Mouse (Mus musculus): ENCODE results near the gene Btg1-ps1.

DNA sequence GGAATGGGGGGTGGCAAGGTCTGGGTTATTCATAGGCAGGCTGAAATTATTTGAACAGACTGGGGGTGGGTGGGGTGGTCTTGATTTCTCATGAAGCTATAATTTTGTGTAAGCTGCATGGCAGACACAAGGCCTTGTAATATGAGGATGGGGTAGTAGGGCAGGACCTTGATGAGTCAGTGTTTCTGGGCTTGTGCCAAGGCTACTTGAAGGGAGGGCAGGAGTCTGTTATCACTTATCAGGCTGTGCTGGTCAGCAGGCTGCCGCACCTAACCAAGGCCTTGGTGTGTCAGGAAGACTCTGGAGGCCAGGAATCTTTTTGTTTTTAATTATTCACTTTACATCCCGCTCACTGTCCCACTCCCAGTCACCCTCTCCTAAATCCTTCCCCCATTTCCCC, 9.9 kb downstream of the Btg1-ps1 start:
- TF ChIP-seq POLR2A (IDR thresholded peaks at IDR 0.05; ENCODE audit: low read depth, low read length) (no peak), CTCF (IDR thresholded peaks at IDR 0.05; ENCODE audit: borderline replicate concordance, insufficient read depth, low read length) (no peak)
